Mouse (Mus musculus) leukemia stem cell, adult 10-12 weeks (primary cell): ENCODE results near the gene Ddx47. TPM values are rescaled to one million over a fixed set of nuclear protein-coding genes. Genes with fewer than 3 reads are reported as not detected.

Source experiments
- polyA plus RNA-seq: library from polyadenylated mRNA; stranded (reverse); fragments of >175 nt; gene quantifications from 2 replicates; pipeline ENCODE4 v1.2.3, GENCODE M21; 2012; ENCODE audit warnings: low replicate concordance

Ddx47 gene
- polyA plus RNA-seq: 2.6 and 5.3 TPM in 2 replicates

GRCm38 (mm10) chr6:135011048-135011733, at the start of gene Ddx47:
TSS of gene Ddx47 (plus strand) at chr6:135011612.

GRCm38 (mm10) chr6:134981231-134982062, 30.0 kb upstream of the Ddx47 start, which contains the start of gene Apold1:
TSS of gene Apold1 (plus strand) at chr6:134981718.

GRCm38 (mm10) chr6:135065236-135065957, 54.0 kb downstream of the Ddx47 start, which contains the start of gene Gprc5a:
TSS of gene Gprc5a (plus strand) at chr6:135065651.

Other genes starting within 250 kb of the Ddx47 start
- 1.6 and 3.2 TPM in 2 replicates for gene Dusp16, start 219.0 kb upstream of the Ddx47 start, polyA plus RNA-seq
- gene Crebl2, start 181.5 kb upstream of the Ddx47 start, polyA plus RNA-seq: 3.1 and 6.3 TPM in 2 replicates
- 0.47 and 3.2 TPM in 2 replicates for gene Gpr19, start 113.0 kb upstream of the Ddx47 start, polyA plus RNA-seq
- gene Cdkn1b, start 91.2 kb upstream of the Ddx47 start, polyA plus RNA-seq: 59.9 and 68.8 TPM in 2 replicates
- gene Apold1, start 29.9 kb upstream of the Ddx47 start, polyA plus RNA-seq: 0.44 and 0.59 TPM in 2 replicates
- 0.16 TPM in 1 of 2 replicates, not detected in the other for gene Gprc5a, start 54.0 kb downstream of the Ddx47 start, polyA plus RNA-seq
- gene Gprc5d, start 106.7 kb downstream of the Ddx47 start, polyA plus RNA-seq: not detected in 2 replicates
- gene Fam234b, start 186.4 kb downstream of the Ddx47 start, polyA plus RNA-seq: 9.9 and 13.6 TPM in 2 replicates
- 6.6 and 13.1 TPM in 2 replicates for gene Hebp1, start 186.4 kb downstream of the Ddx47 start, polyA plus RNA-seq
- not detected in 2 replicates for gene Gsg1, start 242.7 kb downstream of the Ddx47 start, polyA plus RNA-seq